In the genomic region with DNA sequence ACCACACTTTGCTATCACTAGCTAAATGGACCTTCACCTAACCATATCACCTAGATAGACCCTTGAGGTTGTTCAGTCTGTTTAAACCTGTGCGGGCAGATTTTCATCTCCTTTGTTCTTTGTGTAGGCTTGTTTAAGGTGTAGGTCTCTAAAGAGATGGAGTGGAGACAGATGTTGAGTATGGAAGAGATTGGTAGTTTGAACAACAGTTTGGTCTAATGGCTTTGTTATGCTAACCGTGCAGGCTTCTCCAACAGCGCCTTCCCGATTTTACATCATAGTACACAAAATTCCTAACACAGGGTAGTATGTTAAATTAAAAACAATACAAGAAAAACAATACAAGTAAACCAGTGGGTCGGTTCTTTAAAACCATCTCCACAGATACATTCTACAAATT, we compare ENCODE assay signal across 8 mouse cellular contexts. TPM values are rescaled to one million over a fixed set of nuclear protein-coding genes. Genes with fewer than 3 reads are reported as not detected.
DNase-seq lines count a peak whose midpoint lies in the region; ATAC-seq and TF ChIP-seq lines count a peak whose summit lies in the region.

No protein-coding gene starts in this region.

- no peak for TF ChIP-seq CTCF in E14TG2a.4 (conservative IDR thresholded peaks at IDR 0.05; ENCODE audit: low read length)

- no peaks in the 10 kb centered on the region for H3K9me3 ChIP-seq in heart, embryonic 10.5 days
- no peaks in the 10 kb centered on the region for H3K9me3 ChIP-seq in E14TG2a.4 (ENCODE audit: low read length)
- no peaks in the 10 kb centered on the region for H3K9me3 ChIP-seq in forebrain, embryonic 15.5 days
- H3K9me3 ChIP-seq in liver, embryonic 13.5 days (replicated peaks), result no peaks in the 10 kb centered on the region

- H3K4me1 ChIP-seq in heart, embryonic 10.5 days, result peaks cover 8% of the 10 kb centered on the region; the same call in 1 of the 2 replicates
- H3K4me1 ChIP-seq in E14TG2a.4 (replicated peaks; ENCODE audit: low read depth, low read length), result peaks cover 27% of the 10 kb centered on the region
- peaks cover 23% of the 10 kb centered on the region for H3K4me1 ChIP-seq in forebrain, embryonic 15.5 days
- peaks cover 27% of the 10 kb centered on the region for H3K4me1 ChIP-seq in liver, embryonic 13.5 days (replicated peaks)

- no peaks in the 10 kb centered on the region for H3K36me3 ChIP-seq in heart, embryonic 10.5 days
- H3K36me3 ChIP-seq in E14TG2a.4 (ENCODE audit: insufficient read depth, low read length), result no peaks in the 10 kb centered on the region
- H3K36me3 ChIP-seq in forebrain, embryonic 15.5 days, result no peaks in the 10 kb centered on the region
- H3K36me3 ChIP-seq in liver, embryonic 13.5 days, result no peaks in the 10 kb centered on the region

- H3K9ac ChIP-seq in forebrain, embryonic 15.5 days (replicated peaks), result peak overlapping the region; percentile 47; the same call in 1 of the 2 replicates
- no peak overlapping the region for H3K9ac ChIP-seq in liver, embryonic 13.5 days

- WGBS in heart, embryonic 10.5 days, result 31% methylated on average over 5 of the region's 5 CpGs
- 26% methylated on average over 5 of the region's 5 CpGs for WGBS in forebrain, embryonic 15.5 days
- WGBS in liver, embryonic 13.5 days (ENCODE audit: insufficient replicate concordance), result 42% methylated on average over 5 of the region's 5 CpGs

- H3K4me3 ChIP-seq in heart, embryonic 10.5 days, result peak overlapping the region; percentile 86
- H3K4me3 ChIP-seq in E14TG2a.4 (replicated peaks; ENCODE audit: low read length), result peak overlapping the region; percentile 95
- peak overlapping the region; percentile 94 for H3K4me3 ChIP-seq in forebrain, embryonic 15.5 days
- H3K4me3 ChIP-seq in liver, embryonic 13.5 days (replicated peaks), result peak overlapping the region; percentile 68; the same call in 1 of the 2 replicates

- H3K27ac ChIP-seq in heart, embryonic 10.5 days, result peak overlapping the region; percentile 89
- peak overlapping the region; percentile 94 for H3K27ac ChIP-seq in forebrain, embryonic 15.5 days (replicated peaks)
- no peak overlapping the region for H3K27ac ChIP-seq in liver, embryonic 13.5 days

- DNase-seq in heart, embryonic 10.5 days (ENCODE audit: low spot score), result no peak
- no peak for DNase-seq in heart, adult 18-20 months
- no peak for DNase-seq in liver, embryonic 13.5 days
- no peak for DNase-seq in urinary bladder, postnatal 25 days (ENCODE audit: low spot score)
- DNase-seq in natural killer cell, adult 2 months (ENCODE audit: low spot score in 2 of 2), result no peak
- no peak for DNase-seq in gastrocnemius, adult 18-20 months (ENCODE audit: low spot score)

- H3K4me2 ChIP-seq in forebrain, embryonic 15.5 days (replicated peaks), result peak overlapping the region; percentile 59
- H3K4me2 ChIP-seq in liver, embryonic 13.5 days, result peak overlapping the region; percentile 88

- H3K27me3 ChIP-seq in heart, embryonic 10.5 days (ENCODE audit: insufficient read depth, poor library complexity, severe bottlenecking), result no peaks in the 10 kb centered on the region
- no peaks in the 10 kb centered on the region for H3K27me3 ChIP-seq in E14TG2a.4 (ENCODE audit: insufficient read depth, low read length)
- H3K27me3 ChIP-seq in forebrain, embryonic 15.5 days, result no peaks in the 10 kb centered on the region
- H3K27me3 ChIP-seq in liver, embryonic 13.5 days, result peaks cover 32% of the 10 kb centered on the region

- no peak for ATAC-seq in forebrain, embryonic 15.5 days (replicated peaks)
- no peak for ATAC-seq in liver, embryonic 13.5 days (ENCODE audit: low read depth)

RNA-seq across cellular contexts. Expression of a gene that starts 0.3 kb away (rescaled TPM):
- 12.3 and 13.6 TPM in 2 replicates for polyA plus RNA-seq in heart, embryonic 10.5 days (2016; fragmentation: Nextera tagmentation; extraction: Ambion mirVana)
- 10 to 100 TPM; 21.4 to 25.5 TPM for total RNA-seq in heart, adult 18-20 months (2021)
- polyA plus RNA-seq in forebrain, embryonic 15.5 days (2015; fragmentation: Nextera tagmentation; extraction: Ambion mirVana), result 13.3 and 14.4 TPM in 2 replicates
- 1.8 and 3.3 TPM in 2 replicates for polyA plus RNA-seq in liver, embryonic 13.5 days (2015; fragmentation: Nextera tagmentation; extraction: Ambion mirVana)
- 10 to 100 TPM; 14.8 to 18.7 TPM for total RNA-seq in gastrocnemius, adult 18-20 months (2021)
